Mouse (Mus musculus) gastrocnemius, adult 2 months (tissue): ENCODE data around the gene Akr1c14. TPM values are rescaled to one million over a fixed set of nuclear protein-coding genes. Genes with fewer than 3 reads are reported as not detected.
A peak's percentile ranks its signal among the peaks of the same experiment; 100 is the strongest.
"Not testable (repeated sequence)": the region's sequence is repeated elsewhere in the genome, so short reads cannot be mapped to it uniquely, and the experiment has no call there.

Experiments used
- DNase-seq: peaks from one replicate; pipeline ENCODE4 v3.0.0; 2022
- H3K27ac ChIP-seq: fragments of 200-600 bp; 2 replicates; pipeline ENCODE4 v1.8.1; 2022; ENCODE audit warnings: mild to moderate bottlenecking
- H3K4me3 ChIP-seq: fragments of 200-600 bp; 2 replicates; pipeline ENCODE4 v1.8.1; 2022; ENCODE audit warnings: mild to moderate bottlenecking, moderate library complexity
- CTCF ChIP-seq: fragments of 200-600 bp; IDR thresholded peaks from 2 replicates; pipeline ENCODE4 v1.8.1; 2022; ENCODE audit warnings: antibody characterized with exemption, mild to moderate bottlenecking, moderate library complexity
- intact Hi-C: fragments of 180-260 bp; cut with DNase I; formaldehyde crosslinking; loops from one replicate; pipeline ENCODE4 v1.15.1; 2025
- total RNA-seq, 2 experiments: library from RNA; stranded (reverse); gene quantifications; 2 replicates each; pipeline ENCODE4 v1.2.3; 2021

The Akr1c14 gene
- total RNA-seq, 2 experiments from 2014 or later, result 1.3 to 2.1 TPM

GRCm38 (mm10) chr13:4059363-4059762 is 10.6 kb downstream of the Akr1c14 start:
- TF ChIP-seq CTCF, result no peak
- DNase-seq, result no peak
- Histone ChIP-seq H3K4me3 (peak overlapping the region; percentile 66), H3K27ac (peak overlapping the region; percentile 70)
- intact Hi-C loops, result no loop called here

GRCm38 (mm10) chr13:4060214-4060730 is 11.5 kb downstream of the Akr1c14 start:
- TF ChIP-seq CTCF, result no peak
- Histone ChIP-seq H3K27ac (peak overlapping the region; percentile 70), H3K4me3 (peak overlapping the region; percentile 66)
- no peak for DNase-seq
- intact Hi-C loops, result no loop called here

- H3K27ac ChIP-seq, result 0 out of 2 replicates have a peak overlapping the region, but pooled peaks have one; percentile 12
- H3K4me3 ChIP-seq, result no peak overlapping the region
- intact Hi-C loops, result no loop called here
- DNase-seq, result no peak
- TF ChIP-seq CTCF, result no peak
Observed at GRCm38 (mm10) chr13:4076517-4077435, 28.0 kb downstream of the Akr1c14 start.

DNA sequence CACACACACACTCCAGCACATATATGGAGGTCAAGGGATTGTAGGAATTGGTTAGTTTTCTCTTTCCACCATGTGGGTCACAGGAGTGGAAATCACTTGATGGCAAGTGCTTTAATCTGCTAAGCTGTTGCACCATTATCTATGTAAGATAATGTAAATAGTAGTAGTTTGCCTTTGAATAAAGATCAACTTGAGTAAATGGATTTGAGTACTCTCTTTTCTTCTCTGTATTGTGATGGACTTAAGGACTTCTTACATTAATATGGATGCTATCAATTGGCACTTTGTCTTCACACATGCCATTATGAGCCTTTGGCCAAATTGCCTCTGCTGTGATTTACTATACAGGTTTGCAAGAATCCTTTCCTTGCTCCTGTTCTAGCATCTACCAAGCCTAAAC is 31.1 kb downstream of the Akr1c14 start:
- DNase-seq, result no peak
- Histone ChIP-seq H3K4me3 (no peak overlapping the region), H3K27ac (no peak overlapping the region)
- intact Hi-C loops, result no loop called here
- TF ChIP-seq CTCF, result no peak

DNA sequence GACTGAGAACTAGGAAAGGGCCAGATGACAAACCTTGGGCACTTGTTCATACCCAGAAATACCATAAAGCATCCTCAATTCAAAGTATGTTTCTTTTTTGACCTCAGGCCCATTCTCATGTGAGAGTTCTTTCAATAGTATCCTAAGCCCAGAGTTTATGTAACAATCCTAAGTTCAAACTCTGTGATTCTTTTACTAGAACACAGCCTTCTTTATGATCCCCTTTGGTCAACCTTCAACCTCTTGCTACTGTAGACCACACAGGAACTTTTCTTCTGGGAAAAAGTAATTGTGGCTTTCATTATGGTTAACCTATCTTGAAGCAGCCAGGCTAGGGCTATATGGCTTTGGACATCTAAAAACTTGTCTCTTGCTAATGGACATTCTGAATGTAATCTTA is 52.9 kb downstream of the Akr1c14 start:
- intact Hi-C loops, result no loop called here
- Histone ChIP-seq H3K27ac (no peak overlapping the region), H3K4me3 (no peak overlapping the region)
- DNase-seq, result no peak
- TF ChIP-seq CTCF, result no peak

- intact Hi-C loops, result no loop called here
- no peak overlapping the region for H3K4me3 ChIP-seq
- no peak for DNase-seq
- TF ChIP-seq CTCF, result no peak
- H3K27ac ChIP-seq, result no peak overlapping the region
Observed at GRCm38 (mm10) chr13:4102721-4103120, 53.9 kb downstream of the Akr1c14 start.

DNA sequence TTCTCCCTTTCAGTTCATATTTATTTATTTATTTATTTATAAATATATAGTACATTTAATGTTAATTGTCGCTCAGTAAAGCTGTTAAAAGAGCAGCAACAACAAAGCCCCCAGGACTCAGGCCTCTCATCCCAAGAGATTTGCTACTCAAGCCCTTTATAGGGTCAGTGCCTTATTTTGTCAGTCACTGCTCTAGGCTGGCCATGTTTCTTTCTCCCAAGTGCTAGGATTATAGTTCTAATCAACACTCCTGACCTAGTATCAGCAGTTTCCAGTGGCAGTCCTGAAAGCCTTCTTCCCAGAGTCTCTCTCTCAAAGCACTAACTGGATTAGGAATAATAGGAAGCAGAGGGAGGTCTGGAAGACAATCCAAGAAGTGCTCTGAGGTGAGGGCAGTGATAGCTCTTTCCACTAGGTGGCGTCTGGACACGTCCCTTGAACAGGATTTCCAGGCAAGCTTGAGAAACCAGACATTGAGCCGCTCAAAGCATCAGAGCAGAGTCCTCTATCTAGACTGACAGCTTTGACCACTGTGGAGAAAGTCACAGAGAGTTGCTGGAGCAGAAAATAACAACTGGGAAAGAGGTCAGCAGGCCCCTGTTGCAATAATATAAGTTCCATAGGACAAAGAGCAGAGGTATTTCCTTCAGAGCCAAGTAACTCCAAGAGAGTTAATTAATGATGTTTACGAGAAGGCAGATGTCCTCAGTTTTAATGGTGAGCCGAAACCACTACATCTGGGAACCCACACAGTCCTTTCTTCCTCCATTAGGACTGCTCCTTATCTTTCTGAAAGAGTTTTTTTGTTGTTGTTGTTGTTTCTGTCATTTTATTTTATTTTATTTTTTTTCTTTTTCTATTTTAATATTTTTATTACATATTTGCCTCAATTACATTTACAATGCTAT is 61.7 kb downstream of the Akr1c14 start:
- H3K27ac ChIP-seq, result no peak overlapping the region
- peak; percentile 78 for TF ChIP-seq CTCF
- DNase-seq, result peak; percentile 29
- H3K4me3 ChIP-seq, result no peak overlapping the region
- intact Hi-C loops, result loop anchor here (5.0 kb wide), 2 partner anchors 172 to 502 kb away; no protein-coding TSS in a partner anchor

GRCm38 (mm10) chr13:4119181-4119904 is 70.5 kb downstream of the Akr1c14 start:
- H3K4me3 ChIP-seq, result no peak overlapping the region
- TF ChIP-seq CTCF, result no peak
- H3K27ac ChIP-seq, result no peak overlapping the region
- intact Hi-C loops, result no loop called here
- no peak for DNase-seq

- TF ChIP-seq CTCF, result no peak
- no peak for DNase-seq
- intact Hi-C loops, result no loop called here
Observed at GRCm38 (mm10) chr13:4123146-4123545, 74.3 kb downstream of the Akr1c14 start.

DNA sequence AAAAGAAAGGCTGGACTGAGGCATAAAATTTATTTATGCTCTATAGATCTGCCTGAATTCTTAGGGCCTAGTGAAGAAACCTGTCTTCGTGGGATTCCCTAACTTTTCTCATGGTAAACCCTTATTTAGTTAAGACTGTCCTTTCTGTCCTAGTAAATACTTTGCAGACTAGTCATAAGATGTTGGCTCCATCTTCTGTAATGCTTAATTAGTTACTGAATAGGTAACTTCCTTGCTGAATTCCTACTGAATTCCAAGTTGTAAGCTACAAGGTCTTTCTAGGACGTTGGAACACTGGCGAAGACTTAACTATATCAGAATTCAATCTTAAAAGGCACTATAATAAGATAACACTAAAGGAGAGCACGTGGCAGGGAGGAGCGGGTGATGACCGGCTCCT is 75.7 kb downstream of the Akr1c14 start:
- intact Hi-C loops, H3K27ac ChIP-seq, H3K4me3 ChIP-seq, DNase-seq: not testable (repeated sequence)

More at GRCm38 (mm10) chr13:4123146-4123545, 74.3 kb downstream of the Akr1c14 start:
- Histone ChIP-seq H3K4me3 (no peak overlapping the region), H3K27ac (no peak overlapping the region)

DNA sequence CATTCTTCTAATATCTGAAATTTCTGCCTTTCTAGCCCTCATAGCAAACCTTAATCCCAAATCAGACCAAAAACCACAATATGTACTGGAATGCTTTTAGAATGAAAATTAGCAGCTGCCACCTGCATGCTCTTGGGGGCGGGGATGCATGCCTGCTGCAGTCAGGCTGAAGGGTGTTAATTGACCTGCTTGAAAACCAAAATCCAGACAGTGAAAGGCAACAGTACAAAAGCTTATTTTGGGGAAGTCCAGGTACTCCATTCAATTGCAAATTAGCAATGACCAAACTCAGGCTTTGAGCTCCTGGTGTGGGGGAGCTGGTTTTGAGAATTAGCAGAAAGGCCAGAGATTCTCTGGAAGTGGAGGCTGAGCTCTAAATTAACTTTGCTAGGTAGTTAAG is 77.0 kb downstream of the Akr1c14 start:
- H3K27ac ChIP-seq, intact Hi-C loops, DNase-seq, H3K4me3 ChIP-seq: not testable (repeated sequence)

GRCm38 (mm10) chr13:4129100-4129499 is 80.3 kb downstream of the Akr1c14 start:
- DNase-seq, result no peak
- TF ChIP-seq CTCF, result peak; percentile 60
- Histone ChIP-seq H3K27ac (no peak overlapping the region), H3K4me3 (no peak overlapping the region)
- intact Hi-C loops, result no loop called here
